Mouse (Mus musculus): Measurements from ENCODE around the gene Foxp1. TPM values are rescaled to one million over a fixed set of nuclear protein-coding genes. Genes with fewer than 3 reads are reported as not detected.

Foxp1 gene
- polyA plus RNA-seq, 1 experiment from 2014 or later = 99.3 TPM

DNA sequence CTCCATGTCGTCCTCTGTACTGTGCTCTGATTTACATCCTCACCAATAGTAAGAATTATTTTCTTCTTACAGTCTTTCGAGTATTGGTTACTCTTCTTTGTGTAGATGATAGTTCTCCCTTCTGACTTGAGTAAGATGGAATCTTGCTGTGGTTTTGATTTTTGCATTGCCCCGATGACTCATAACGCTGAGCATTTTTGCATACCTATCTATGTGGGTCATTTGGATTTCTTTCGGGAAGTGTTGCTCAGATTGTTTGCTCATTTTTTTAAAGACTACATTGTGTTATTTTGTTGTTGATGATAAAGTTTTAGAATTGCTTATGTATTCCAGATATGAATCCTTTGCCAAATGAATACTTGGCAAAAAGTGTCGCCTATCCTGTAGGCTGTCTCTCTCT, 621.3 kb downstream of the Foxp1 start:
- no peaks in the 10 kb centered on the region for H3K27me3 ChIP-seq (ENCODE audit: insufficient read depth, poor library complexity, severe bottlenecking)
- DNase-seq (ENCODE audit: low spot score) = no peak
- H3K9me3 ChIP-seq = no peaks in the 10 kb centered on the region
- no peaks in the 10 kb centered on the region for H3K4me1 ChIP-seq
- no peak overlapping the region for H3K4me3 ChIP-seq
- no peaks in the 10 kb centered on the region for H3K36me3 ChIP-seq
- 86% methylated on average over 6 of the region's 6 CpGs for WGBS
- H3K27ac ChIP-seq = no peak overlapping the region

DNA sequence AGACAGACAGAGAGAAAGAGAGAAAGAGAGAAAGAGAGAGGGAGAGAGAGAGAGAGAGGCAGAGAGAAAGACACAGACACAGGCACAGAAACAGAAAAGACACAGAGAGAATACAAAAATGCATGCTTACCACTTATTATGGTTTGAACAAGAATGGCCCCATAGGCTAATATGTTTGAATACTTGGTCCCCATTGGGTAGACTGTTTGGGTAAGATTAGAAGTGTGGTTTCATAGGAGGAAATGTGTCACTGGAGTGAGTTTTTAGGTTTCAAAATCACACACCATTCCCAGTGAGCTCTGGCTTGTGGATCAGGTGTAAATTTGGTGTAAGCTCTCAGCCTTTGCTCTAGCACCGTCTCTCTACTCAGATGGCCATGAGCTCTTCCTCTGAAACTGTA, 644.3 kb downstream of the Foxp1 start:
- DNase-seq (ENCODE audit: low spot score) = no peak

DNA sequence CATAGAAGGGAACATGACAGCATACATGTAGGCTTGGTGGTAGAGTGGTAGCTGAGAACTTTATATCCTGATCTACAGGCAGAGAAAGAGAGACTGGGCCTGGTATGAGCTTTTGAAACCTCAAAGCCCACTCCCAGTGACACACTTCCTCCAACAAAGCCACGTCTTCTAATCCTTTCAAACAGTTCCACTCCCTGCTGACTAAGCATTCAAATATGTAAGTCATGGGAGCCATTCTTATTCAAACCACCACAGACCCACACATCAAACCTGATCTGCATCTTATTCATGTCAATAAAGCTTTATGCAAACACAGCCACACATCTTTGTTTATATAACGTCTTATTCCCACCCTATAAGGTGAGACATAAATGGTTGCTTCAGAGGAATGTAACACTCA, 646.1 kb downstream of the Foxp1 start:
- H3K27me3 ChIP-seq (ENCODE audit: insufficient read depth, poor library complexity, severe bottlenecking) = no peaks in the 10 kb centered on the region
- no peak overlapping the region for H3K27ac ChIP-seq
- H3K4me3 ChIP-seq = no peak overlapping the region
- H3K36me3 ChIP-seq = no peaks in the 10 kb centered on the region
- WGBS = 75% methylated on average over 2 of the region's 2 CpGs
- no peak for DNase-seq (ENCODE audit: low spot score)
- no peaks in the 10 kb centered on the region for H3K4me1 ChIP-seq
- no peaks in the 10 kb centered on the region for H3K9me3 ChIP-seq

More for the DNA sequence above, 644.3 kb downstream of the Foxp1 start:
- Histone ChIP-seq H3K4me3 (no peak overlapping the region), H3K36me3 (no peaks in the 10 kb centered on the region), H3K27ac (no peak overlapping the region), H3K27me3 (ENCODE audit: insufficient read depth, poor library complexity, severe bottlenecking) (no peaks in the 10 kb centered on the region), H3K4me1 (no peaks in the 10 kb centered on the region), H3K9me3 (no peaks in the 10 kb centered on the region)
- 72% methylated on average over 1 of the region's 1 CpGs for WGBS

Small RNA genes within 50 kb of the gene (microRNA-seq; reads per million reads assigned to microRNA genes)
- not detected for gene Gm22328
- gene Gm49348 = not detected

Other genes with a start within 250 kb of the Foxp1 start
- 4.1 and 7.1 TPM in 2 replicates for gene Eif4e3, start 144.1 kb upstream of the Foxp1 start, polyA plus RNA-seq (2016; fragmentation: Nextera tagmentation; extraction: Ambion mirVana)
- gene Gm20696, start 144.1 kb upstream of the Foxp1 start, polyA plus RNA-seq (2016; fragmentation: Nextera tagmentation; extraction: Ambion mirVana) = 2.2 and 3.4 TPM in 2 replicates
- gene Gpr27, start 170.0 kb upstream of the Foxp1 start, polyA plus RNA-seq (2016; fragmentation: Nextera tagmentation; extraction: Ambion mirVana) = 0.68 and 0.92 TPM in 2 replicates
- gene Prok2, start 203.7 kb upstream of the Foxp1 start, polyA plus RNA-seq (2016; fragmentation: Nextera tagmentation; extraction: Ambion mirVana) = 0.11 TPM in 1 of 2 replicates, not detected in the other